Mouse (Mus musculus): ENCODE measurements at regions not wholly inside any gene's neighbourhood (a gene's known extent, or its start where the extent isn't known, plus 50 kb on each side); places are given as distances from the start of the nearest gene placed in this dataset.
A peak's percentile ranks its signal among the peaks of the same experiment; 100 is the strongest.

DNA sequence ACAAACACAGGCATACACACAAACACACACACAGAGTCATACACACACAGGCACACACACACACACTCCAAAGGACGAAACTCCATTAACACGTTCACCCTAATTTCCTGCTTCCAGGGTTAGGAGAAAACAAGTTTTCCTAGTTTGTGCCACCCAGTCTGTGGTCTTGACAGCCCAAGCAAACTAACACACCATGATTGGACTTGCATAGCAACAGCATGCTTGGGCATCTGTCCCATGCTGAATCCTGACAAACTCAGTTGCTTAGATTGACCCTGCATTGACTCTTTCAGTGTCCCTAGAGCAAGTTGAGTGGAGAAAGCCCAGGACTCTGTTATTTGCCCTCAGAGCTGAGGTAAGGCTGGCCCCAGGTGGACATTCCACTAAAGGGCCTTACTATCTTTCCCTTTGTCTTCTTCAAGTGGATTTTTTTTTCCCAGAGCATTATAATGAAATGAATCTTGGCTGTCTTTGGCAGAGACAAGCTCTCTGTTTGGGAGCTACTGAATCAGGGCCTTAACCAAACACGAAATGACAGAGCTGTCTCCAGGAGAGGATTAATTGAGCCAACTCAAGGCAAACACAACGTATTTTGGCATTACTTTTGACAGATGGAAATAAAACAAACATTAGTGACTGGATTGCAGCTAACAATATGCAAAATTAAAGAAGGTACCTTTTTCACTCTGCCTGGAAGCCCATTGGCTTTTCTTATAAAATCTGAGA lies 581.1 kb upstream of the Cdh5 start:
- H3K9ac ChIP-seq (ENCODE audit: low read depth, low read length) = no peak overlapping the region
- H3K4me3 ChIP-seq (ENCODE audit: low read depth, low read length) = no peak overlapping the region
- TF ChIP-seq CTCF (IDR thresholded peaks at IDR 0.05; ENCODE audit: low read depth) = no peak
- H3K4me2 ChIP-seq (replicated peaks; ENCODE audit: low read depth) = no peak overlapping the region
- no peaks in the 10 kb centered on the region for H3K36me3 ChIP-seq (ENCODE audit: control insufficient read depth, insufficient read depth)
- no peaks in the 10 kb centered on the region for H3K4me1 ChIP-seq (replicated peaks; ENCODE audit: control insufficient read depth, insufficient read depth, low read length)
- H3K27me3 ChIP-seq (replicated peaks; ENCODE audit: control insufficient read depth, insufficient read depth, low read length) = no peaks in the 10 kb centered on the region
- H3K9me3 ChIP-seq (ENCODE audit: control insufficient read depth) = no peaks in the 10 kb centered on the region
- 45% methylated on average over 4 of the region's 4 CpGs for WGBS
- ATAC-seq = no peak
- no peak overlapping the region for H3K27ac ChIP-seq (ENCODE audit: low read depth, low read length)

DNA sequence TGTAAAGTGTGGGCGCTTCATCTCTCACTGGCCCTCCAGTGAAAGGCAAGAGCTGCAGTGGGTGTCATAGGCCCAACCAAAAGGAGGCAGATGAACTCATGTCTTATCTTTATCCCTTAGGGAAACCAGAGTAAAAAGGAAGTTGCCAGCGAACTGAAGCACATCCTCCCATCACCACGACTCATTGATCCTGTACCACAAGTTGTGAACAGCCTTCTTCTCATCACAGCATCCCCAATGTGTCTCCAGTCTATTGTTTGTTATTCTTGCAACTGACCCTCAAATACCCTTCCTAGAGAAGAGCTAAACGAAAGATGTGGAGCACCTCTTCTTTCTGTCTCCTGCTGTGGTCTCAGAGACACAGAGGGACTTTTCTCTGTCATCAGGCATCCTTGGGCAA lies 570.5 kb upstream of the Cdh5 start:
- no peaks in the 10 kb centered on the region for H3K27me3 ChIP-seq (replicated peaks; ENCODE audit: control insufficient read depth, insufficient read depth, low read length)
- no peak for ATAC-seq
- no peak overlapping the region for H3K4me3 ChIP-seq (ENCODE audit: low read depth, low read length)
- no peak overlapping the region for H3K27ac ChIP-seq (ENCODE audit: low read depth, low read length)
- WGBS = 55% methylated on average over 4 of the region's 4 CpGs
- no peak for TF ChIP-seq CTCF (IDR thresholded peaks at IDR 0.05; ENCODE audit: low read depth)
- no peak overlapping the region for H3K9ac ChIP-seq (ENCODE audit: low read depth, low read length)
- H3K4me1 ChIP-seq (replicated peaks; ENCODE audit: control insufficient read depth, insufficient read depth, low read length) = no peaks in the 10 kb centered on the region
- no peaks in the 10 kb centered on the region for H3K36me3 ChIP-seq (ENCODE audit: control insufficient read depth, insufficient read depth)
- no peak overlapping the region for H3K4me2 ChIP-seq (replicated peaks; ENCODE audit: low read depth)
- H3K9me3 ChIP-seq (ENCODE audit: control insufficient read depth) = no peaks in the 10 kb centered on the region

DNA sequence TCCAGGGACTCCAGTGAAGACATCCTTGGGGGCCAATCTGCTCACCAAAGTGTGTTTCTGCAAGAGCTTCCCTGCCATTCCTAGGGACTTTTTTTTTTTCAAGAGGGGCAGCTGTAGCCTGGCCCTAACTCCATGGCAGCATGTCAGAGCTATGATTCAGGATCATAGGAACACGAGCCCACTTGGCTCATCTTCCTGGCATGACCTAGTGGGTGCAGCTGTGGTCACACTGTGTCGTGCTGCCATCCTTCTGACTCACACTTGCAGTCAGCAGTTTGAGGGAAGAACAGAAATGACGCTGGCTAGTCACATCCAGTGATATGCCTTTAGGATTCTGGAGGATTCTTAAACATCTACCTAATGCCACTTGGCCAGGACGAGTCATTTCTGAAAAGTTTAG lies 566.5 kb upstream of the Cdh5 start:
- no peaks in the 10 kb centered on the region for H3K4me1 ChIP-seq (replicated peaks; ENCODE audit: control insufficient read depth, insufficient read depth, low read length)
- no peaks in the 10 kb centered on the region for H3K9me3 ChIP-seq (ENCODE audit: control insufficient read depth)
- no peaks in the 10 kb centered on the region for H3K36me3 ChIP-seq (ENCODE audit: control insufficient read depth, insufficient read depth)
- no peak overlapping the region for H3K9ac ChIP-seq (ENCODE audit: low read depth, low read length)
- H3K27me3 ChIP-seq (replicated peaks; ENCODE audit: control insufficient read depth, insufficient read depth, low read length) = no peaks in the 10 kb centered on the region
- WGBS = 83% methylated on average over 4 of the region's 4 CpGs
- no peak overlapping the region for H3K27ac ChIP-seq (ENCODE audit: low read depth, low read length)
- ATAC-seq = no peak
- no peak overlapping the region for H3K4me3 ChIP-seq (ENCODE audit: low read depth, low read length)
- no peak overlapping the region for H3K4me2 ChIP-seq (replicated peaks; ENCODE audit: low read depth)
- TF ChIP-seq CTCF (IDR thresholded peaks at IDR 0.05; ENCODE audit: low read depth) = no peak

DNA sequence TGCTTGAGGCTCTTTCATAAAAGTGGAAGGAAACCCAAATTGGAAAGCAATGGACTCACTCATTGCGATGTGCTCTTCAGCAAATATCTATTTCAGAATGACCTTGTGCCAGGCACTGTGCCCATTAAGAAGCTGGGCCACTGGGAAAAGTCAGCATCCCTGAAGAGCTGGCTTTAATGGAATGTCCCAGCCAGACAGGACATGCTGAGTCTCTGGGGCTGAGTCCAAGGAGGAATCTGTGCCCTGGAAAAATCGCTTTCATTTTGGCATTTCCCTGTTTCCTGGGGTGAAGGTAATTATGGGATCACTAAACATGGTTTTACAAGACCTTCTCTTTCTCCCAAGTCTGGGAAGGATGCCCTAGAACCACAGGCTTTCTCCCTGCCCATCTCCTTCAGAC lies 564.6 kb upstream of the Cdh5 start:
- H3K4me2 ChIP-seq (replicated peaks; ENCODE audit: low read depth) = no peak overlapping the region
- ATAC-seq = no peak
- 87% methylated on average over 2 of the region's 2 CpGs for WGBS
- H3K4me1 ChIP-seq (replicated peaks; ENCODE audit: control insufficient read depth, insufficient read depth, low read length) = no peaks in the 10 kb centered on the region
- H3K27me3 ChIP-seq (replicated peaks; ENCODE audit: control insufficient read depth, insufficient read depth, low read length) = no peaks in the 10 kb centered on the region
- TF ChIP-seq CTCF (IDR thresholded peaks at IDR 0.05; ENCODE audit: low read depth) = no peak
- H3K27ac ChIP-seq (ENCODE audit: low read depth, low read length) = no peak overlapping the region
- H3K36me3 ChIP-seq (ENCODE audit: control insufficient read depth, insufficient read depth) = no peaks in the 10 kb centered on the region
- H3K9ac ChIP-seq (ENCODE audit: low read depth, low read length) = no peak overlapping the region
- H3K4me3 ChIP-seq (ENCODE audit: low read depth, low read length) = no peak overlapping the region
- H3K9me3 ChIP-seq (ENCODE audit: control insufficient read depth) = no peaks in the 10 kb centered on the region

DNA sequence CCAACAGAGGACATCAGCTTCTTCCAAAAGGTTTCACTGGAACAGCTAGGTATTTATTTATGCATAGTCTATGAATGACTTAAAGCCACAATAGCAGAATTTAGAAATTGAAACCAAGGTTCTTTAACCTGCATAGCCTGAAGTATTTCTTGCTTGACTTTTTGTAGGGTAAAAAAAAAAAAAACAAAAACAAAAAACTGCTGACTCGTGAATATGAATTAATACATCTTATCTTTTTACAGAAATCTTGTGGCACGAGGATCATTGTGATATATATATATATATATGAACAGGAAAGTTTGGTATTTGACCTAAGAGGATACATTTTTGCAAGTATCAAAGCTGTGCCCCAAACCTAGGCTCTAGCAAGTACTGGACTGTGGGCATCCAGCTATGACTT lies 559.5 kb upstream of the Cdh5 start:
- H3K27ac ChIP-seq (ENCODE audit: low read depth, low read length) = no peak overlapping the region
- no peak for ATAC-seq
- no peak overlapping the region for H3K4me3 ChIP-seq (ENCODE audit: low read depth, low read length)
- H3K36me3 ChIP-seq (ENCODE audit: control insufficient read depth, insufficient read depth) = no peaks in the 10 kb centered on the region
- H3K27me3 ChIP-seq (replicated peaks; ENCODE audit: control insufficient read depth, insufficient read depth, low read length) = no peaks in the 10 kb centered on the region
- no peaks in the 10 kb centered on the region for H3K4me1 ChIP-seq (replicated peaks; ENCODE audit: control insufficient read depth, insufficient read depth, low read length)
- 71% methylated on average over 2 of the region's 2 CpGs for WGBS
- H3K9ac ChIP-seq (ENCODE audit: low read depth, low read length) = no peak overlapping the region
- no peak for TF ChIP-seq CTCF (IDR thresholded peaks at IDR 0.05; ENCODE audit: low read depth)
- no peak overlapping the region for H3K4me2 ChIP-seq (replicated peaks; ENCODE audit: low read depth)
- H3K9me3 ChIP-seq (ENCODE audit: control insufficient read depth) = no peaks in the 10 kb centered on the region

DNA sequence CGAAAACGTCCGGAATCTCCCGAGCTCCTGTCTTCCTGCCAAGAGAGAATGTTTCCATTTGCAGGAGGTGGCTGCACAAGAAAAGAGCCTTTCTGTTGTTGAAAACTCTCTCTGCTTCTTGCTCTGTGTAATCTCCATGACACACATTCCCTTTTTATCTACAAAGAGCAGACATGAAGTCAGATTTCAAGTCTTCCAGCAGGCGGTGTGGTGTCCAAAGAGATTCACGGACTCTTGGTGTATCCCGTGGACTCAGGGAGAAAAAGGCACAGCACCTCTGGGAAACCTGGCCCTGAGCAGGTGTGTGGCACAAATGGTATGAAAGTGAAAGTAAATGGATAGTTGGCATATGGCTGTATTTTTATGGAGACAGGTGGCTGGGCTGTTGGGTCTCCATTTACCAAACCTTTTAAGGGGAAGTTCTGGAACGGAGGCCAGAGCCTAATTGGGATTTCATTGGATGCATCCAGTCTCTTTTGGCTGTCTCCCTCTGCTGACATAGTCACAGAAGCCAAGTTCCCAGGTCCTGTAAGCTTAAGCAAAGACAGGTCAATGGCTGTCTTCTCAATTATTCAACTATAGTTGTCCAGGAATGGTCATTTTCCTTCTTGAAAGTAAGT lies 549.4 kb upstream of the Cdh5 start:
- 79% methylated on average over 8 of the region's 8 CpGs for WGBS
- 0 out of 2 replicates have a peak, but pooled peaks have one; percentile 6 for TF ChIP-seq CTCF (IDR thresholded peaks at IDR 0.05; ENCODE audit: low read depth)
- ATAC-seq = no peak

More for the DNA sequence above, 549.4 kb upstream of the Cdh5 start:
- Histone ChIP-seq H3K4me1 (replicated peaks; ENCODE audit: control insufficient read depth, insufficient read depth, low read length) (no peaks in the 10 kb centered on the region), H3K27me3 (replicated peaks; ENCODE audit: control insufficient read depth, insufficient read depth, low read length) (no peaks in the 10 kb centered on the region), H3K9me3 (ENCODE audit: control insufficient read depth) (no peaks in the 10 kb centered on the region), H3K4me2 (replicated peaks; ENCODE audit: low read depth) (no peak overlapping the region), H3K4me3 (ENCODE audit: low read depth, low read length) (no peak overlapping the region), H3K9ac (ENCODE audit: low read depth, low read length) (no peak overlapping the region), H3K36me3 (ENCODE audit: control insufficient read depth, insufficient read depth) (no peaks in the 10 kb centered on the region), H3K27ac (ENCODE audit: low read depth, low read length) (no peak overlapping the region)

All from intestine, postnatal 0 days (tissue).